Mouse (Mus musculus): Measurements from ENCODE around the gene Arhgef26. TPM values are rescaled to one million over a fixed set of nuclear protein-coding genes. Genes with fewer than 3 reads are reported as not detected.

Arhgef26 gene
- total and polyA plus RNA-seq, 3 experiments = 0.16 TPM; not detected in 2

DNA sequence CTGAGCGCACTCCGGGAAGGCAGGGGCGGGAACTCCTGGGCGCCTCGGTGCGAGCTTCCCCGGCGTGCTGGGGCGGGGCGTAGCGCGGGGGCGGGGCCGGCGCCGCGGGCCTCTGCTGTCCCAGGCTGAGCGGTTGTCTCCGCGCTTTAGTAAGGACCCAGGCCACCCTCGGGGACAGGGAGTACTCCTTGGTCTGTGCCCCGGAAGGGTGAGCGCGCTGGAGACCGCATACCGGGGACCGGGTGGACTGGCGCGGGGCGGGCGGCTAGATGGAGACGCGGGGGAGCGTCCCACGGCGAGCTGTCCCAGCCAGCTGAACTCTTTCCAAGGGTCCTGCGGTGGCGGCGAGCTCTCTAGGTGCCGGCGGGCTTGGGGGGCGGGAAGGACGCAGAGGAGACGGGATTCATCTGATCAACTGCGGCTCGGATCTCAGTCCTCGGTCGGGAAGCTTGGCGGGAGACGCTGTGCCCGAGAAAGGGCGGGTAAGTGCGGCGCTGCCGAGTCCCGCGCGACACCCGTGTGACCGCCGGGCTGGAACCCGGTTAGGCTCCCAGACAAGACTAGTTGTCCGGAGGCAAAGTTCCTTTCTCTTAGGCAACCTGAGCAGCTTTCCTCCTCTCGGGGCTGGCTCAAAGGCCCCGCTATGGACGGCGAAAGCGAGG, 841 bp downstream of the Arhgef26 start:
- H3K4me3 ChIP-seq (ENCODE audit: low read depth, low read length) = no peak overlapping the region
- no peaks in the 10 kb centered on the region for H3K36me3 ChIP-seq (replicated peaks)
- DNase-seq (ENCODE audit: low spot score) (no peak), ATAC-seq (ENCODE audit: extremely low read depth, insufficient number of reproducible peaks, low FRiP score, poor library complexity, severe bottlenecking) (no peak)
- no peaks in the 10 kb centered on the region; the same call in 1 of the 2 replicates for H3K27me3 ChIP-seq (ENCODE audit: insufficient read depth, low read length)
- peaks cover 14% of the 10 kb centered on the region for H3K9me3 ChIP-seq (replicated peaks)
- no peaks in the 10 kb centered on the region for H3K4me1 ChIP-seq (ENCODE audit: insufficient read depth, low read depth, low read length)
- TF ChIP-seq POLR2AphosphoS5 (IDR thresholded peaks at IDR 0.05; ENCODE audit: insufficient replicate concordance, low read depth, low read length) = no peak
- no peak for TF ChIP-seq CTCF (IDR thresholded peaks at IDR 0.05; ENCODE audit: low read depth, low read length)
- no peak for TF ChIP-seq GATA1 (IDR thresholded peaks at IDR 0.05; ENCODE audit: borderline replicate concordance, low read length)
- no peak for TF ChIP-seq TAL1 (conservative IDR thresholded peaks at IDR 0.05; ENCODE audit: low read depth, low read length)
- no peak for TF ChIP-seq GATA2 (IDR thresholded peaks at IDR 0.05; ENCODE audit: borderline replicate concordance, low read depth, low read length)

- DNase-seq (ENCODE audit: low spot score) (no peak), ATAC-seq (ENCODE audit: extremely low read depth, insufficient number of reproducible peaks, low FRiP score, poor library complexity, severe bottlenecking) (no peak)
- no peaks in the 10 kb centered on the region; the same call in 1 of the 2 replicates for H3K27me3 ChIP-seq (ENCODE audit: insufficient read depth, low read length)
- no peaks in the 10 kb centered on the region for H3K4me1 ChIP-seq (ENCODE audit: insufficient read depth, low read depth, low read length)
- peaks cover 14% of the 10 kb centered on the region for H3K9me3 ChIP-seq (replicated peaks)
- no peaks in the 10 kb centered on the region for H3K36me3 ChIP-seq (replicated peaks)
- TF ChIP-seq GATA1 (IDR thresholded peaks at IDR 0.05; ENCODE audit: borderline replicate concordance, low read length) = no peak
- TF ChIP-seq POLR2AphosphoS5 (IDR thresholded peaks at IDR 0.05; ENCODE audit: insufficient replicate concordance, low read depth, low read length) = no peak
- TF ChIP-seq GATA2 (IDR thresholded peaks at IDR 0.05; ENCODE audit: borderline replicate concordance, low read depth, low read length) = no peak
- no peak for TF ChIP-seq CTCF (IDR thresholded peaks at IDR 0.05; ENCODE audit: low read depth, low read length)
- H3K4me3 ChIP-seq (ENCODE audit: low read depth, low read length) = peak overlapping the region; percentile 27; the same call in 1 of the 2 replicates
These were observed 1.4 kb downstream of the Arhgef26 start for GRCm38 (mm10) chr3:62339516-62340051.

GRCm38 (mm10) chr3:62340154-62340760, 2.1 kb downstream of the Arhgef26 start:
- no peak for ATAC-seq (ENCODE audit: extremely low read depth, insufficient number of reproducible peaks, low FRiP score, poor library complexity, severe bottlenecking)

DNA sequence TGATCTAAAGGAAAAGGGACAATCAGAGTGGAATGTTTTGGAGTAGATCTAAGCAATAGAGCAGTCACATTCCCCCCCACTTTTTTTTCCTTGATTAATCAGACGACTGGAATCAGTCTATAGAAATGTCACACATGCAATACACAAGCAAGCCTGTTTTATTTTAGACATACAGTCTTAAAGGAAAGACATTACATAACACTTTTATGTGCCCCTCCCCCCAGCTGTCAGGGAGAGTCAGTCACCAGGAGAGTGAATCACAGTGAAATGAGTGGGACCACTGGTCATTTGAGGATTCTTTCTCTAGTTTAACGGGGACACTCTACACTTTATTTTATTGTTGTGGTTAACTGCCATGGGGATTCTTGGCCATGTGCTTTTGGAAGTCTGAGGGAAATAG, 2.7 kb downstream of the Arhgef26 start:
- Histone ChIP-seq H3K36me3 (replicated peaks) (no peaks in the 10 kb centered on the region), H3K9me3 (replicated peaks) (peaks cover 14% of the 10 kb centered on the region), H3K4me3 (ENCODE audit: low read depth, low read length) (no peak overlapping the region), H3K4me1 (ENCODE audit: insufficient read depth, low read depth, low read length) (no peaks in the 10 kb centered on the region), H3K27me3 (ENCODE audit: insufficient read depth, low read length) (no peaks in the 10 kb centered on the region; the same call in 1 of the 2 replicates)
- ATAC-seq (ENCODE audit: extremely low read depth, insufficient number of reproducible peaks, low FRiP score, poor library complexity, severe bottlenecking) (no peak), DNase-seq (ENCODE audit: low spot score) (no peak)
- TF ChIP-seq GATA1 (IDR thresholded peaks at IDR 0.05; ENCODE audit: borderline replicate concordance, low read length) (no peak), TAL1 (conservative IDR thresholded peaks at IDR 0.05; ENCODE audit: low read depth, low read length) (no peak), POLR2AphosphoS5 (IDR thresholded peaks at IDR 0.05; ENCODE audit: insufficient replicate concordance, low read depth, low read length) (no peak), GATA2 (IDR thresholded peaks at IDR 0.05; ENCODE audit: borderline replicate concordance, low read depth, low read length) (no peak), CTCF (IDR thresholded peaks at IDR 0.05; ENCODE audit: low read depth, low read length) (no peak)

More at GRCm38 (mm10) chr3:62340154-62340760, 2.1 kb downstream of the Arhgef26 start:
- H3K4me3 ChIP-seq (ENCODE audit: low read depth, low read length) = no peak overlapping the region
- peaks cover 14% of the 10 kb centered on the region for H3K9me3 ChIP-seq (replicated peaks)
- H3K36me3 ChIP-seq (replicated peaks) = no peaks in the 10 kb centered on the region
- TF ChIP-seq TAL1 (conservative IDR thresholded peaks at IDR 0.05; ENCODE audit: low read depth, low read length) (no peak), GATA2 (IDR thresholded peaks at IDR 0.05; ENCODE audit: borderline replicate concordance, low read depth, low read length) (no peak), CTCF (IDR thresholded peaks at IDR 0.05; ENCODE audit: low read depth, low read length) (no peak), POLR2AphosphoS5 (IDR thresholded peaks at IDR 0.05; ENCODE audit: insufficient replicate concordance, low read depth, low read length) (no peak), GATA1 (IDR thresholded peaks at IDR 0.05; ENCODE audit: borderline replicate concordance, low read length) (no peak)
- H3K27me3 ChIP-seq (ENCODE audit: insufficient read depth, low read length) = no peaks in the 10 kb centered on the region; the same call in 1 of the 2 replicates
- no peaks in the 10 kb centered on the region for H3K4me1 ChIP-seq (ENCODE audit: insufficient read depth, low read depth, low read length)
- no peak for DNase-seq (ENCODE audit: low spot score)

DNA sequence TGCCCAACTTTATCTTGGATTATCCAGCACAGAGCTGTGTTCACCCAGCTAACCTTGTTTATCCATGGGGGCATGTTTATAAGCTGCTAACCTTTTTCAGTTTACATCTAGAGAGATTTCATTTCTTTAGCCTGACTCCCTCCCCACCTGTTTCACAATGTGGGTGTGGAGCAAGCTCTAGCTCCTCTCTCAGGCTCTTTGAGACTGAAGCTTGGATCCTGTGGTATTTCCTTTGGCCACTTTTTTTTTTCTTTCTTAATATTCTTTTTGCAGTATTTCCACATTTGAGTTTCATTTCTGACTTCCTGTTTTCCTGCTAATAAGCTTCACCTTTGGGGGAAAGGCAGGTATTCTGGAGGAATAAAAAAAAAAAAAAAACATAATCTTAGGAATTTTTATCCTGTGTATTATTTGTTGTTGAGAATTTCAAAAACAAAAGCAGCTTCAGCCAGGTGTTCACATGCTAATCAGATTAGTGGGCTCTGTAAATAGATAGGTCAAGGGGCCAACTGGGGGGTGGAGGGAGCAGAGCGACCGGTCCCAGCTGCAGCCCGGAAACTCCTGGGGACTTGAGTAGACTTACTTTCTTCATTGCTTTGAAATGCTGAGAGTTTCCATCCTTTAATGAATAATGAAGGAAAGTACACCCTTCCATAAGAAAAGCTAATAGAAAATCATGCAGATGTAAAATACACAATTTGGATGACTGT, 3.5 kb downstream of the Arhgef26 start:
- Histone ChIP-seq H3K36me3 (replicated peaks) (no peaks in the 10 kb centered on the region), H3K4me3 (ENCODE audit: low read depth, low read length) (no peak overlapping the region), H3K9me3 (replicated peaks) (peaks cover 14% of the 10 kb centered on the region), H3K27me3 (ENCODE audit: insufficient read depth, low read length) (no peaks in the 10 kb centered on the region; the same call in 1 of the 2 replicates), H3K4me1 (ENCODE audit: insufficient read depth, low read depth, low read length) (no peaks in the 10 kb centered on the region)
- ATAC-seq (ENCODE audit: extremely low read depth, insufficient number of reproducible peaks, low FRiP score, poor library complexity, severe bottlenecking) (no peak), DNase-seq (ENCODE audit: low spot score) (no peak)
- TF ChIP-seq CTCF (IDR thresholded peaks at IDR 0.05; ENCODE audit: low read depth, low read length) (no peak), POLR2AphosphoS5 (IDR thresholded peaks at IDR 0.05; ENCODE audit: insufficient replicate concordance, low read depth, low read length) (no peak), TAL1 (conservative IDR thresholded peaks at IDR 0.05; ENCODE audit: low read depth, low read length) (no peak), GATA2 (IDR thresholded peaks at IDR 0.05; ENCODE audit: borderline replicate concordance, low read depth, low read length) (no peak), GATA1 (IDR thresholded peaks at IDR 0.05; ENCODE audit: borderline replicate concordance, low read length) (no peak)

All from G1E (cell line).